Mouse (Mus musculus): ENCODE data around the gene Maf. TPM values are rescaled to one million over a fixed set of nuclear protein-coding genes. Genes with fewer than 3 reads are reported as not detected.
A peak's percentile ranks its signal among the peaks of the same experiment; 100 is the strongest.

Gene Maf
- polyA plus RNA-seq (2012; rRNA removed), result 16.7 and 23.5 TPM in 2 replicates

- DNase-seq (ENCODE audit: low spot score), result peak; percentile 71
Measured at GRCm38 (mm10) chr8:115707731-115708590, at the start of gene Maf. Gene Maf (minus strand): TSS chr8:115707794.

GRCm38 (mm10) chr8:115756965-115757364, 49.4 kb upstream of the Maf start:
- DNase-seq (ENCODE audit: low spot score), result no peak

GRCm38 (mm10) chr8:115756027-115756426, 48.4 kb upstream of the Maf start:
- DNase-seq (ENCODE audit: low spot score), result no peak

- DNase-seq (ENCODE audit: low spot score), result no peak
Measured at GRCm38 (mm10) chr8:115754694-115755093, 47.1 kb upstream of the Maf start.

GRCm38 (mm10) chr8:115753801-115754200, 46.2 kb upstream of the Maf start:
- DNase-seq (ENCODE audit: low spot score), result no peak

GRCm38 (mm10) chr8:115747426-115747825, 39.8 kb upstream of the Maf start:
- no peak for DNase-seq (ENCODE audit: low spot score)

- no peak for DNase-seq (ENCODE audit: low spot score)
Measured at GRCm38 (mm10) chr8:115745648-115746047, 38.1 kb upstream of the Maf start.

GRCm38 (mm10) chr8:115743441-115743840, 35.8 kb upstream of the Maf start:
- DNase-seq (ENCODE audit: low spot score), result no peak

- DNase-seq (ENCODE audit: low spot score), result no peak
Measured at GRCm38 (mm10) chr8:115742646-115743045, 35.1 kb upstream of the Maf start.

- no peak for DNase-seq (ENCODE audit: low spot score)
Measured at GRCm38 (mm10) chr8:115741964-115742363, 34.4 kb upstream of the Maf start.

- DNase-seq (ENCODE audit: low spot score), result no peak
Measured at GRCm38 (mm10) chr8:115739756-115740155, 32.2 kb upstream of the Maf start.

- DNase-seq (ENCODE audit: low spot score), result no peak
Measured at GRCm38 (mm10) chr8:115732401-115732800, 24.8 kb upstream of the Maf start.

GRCm38 (mm10) chr8:115726807-115727206, 19.2 kb upstream of the Maf start:
- DNase-seq (ENCODE audit: low spot score), result no peak

- DNase-seq (ENCODE audit: low spot score), result no peak
Measured at GRCm38 (mm10) chr8:115726231-115726630, 18.6 kb upstream of the Maf start.

- no peak for DNase-seq (ENCODE audit: low spot score)
Measured at GRCm38 (mm10) chr8:115719126-115719525, 11.5 kb upstream of the Maf start.

GRCm38 (mm10) chr8:115718621-115719020, 11.0 kb upstream of the Maf start:
- DNase-seq (ENCODE audit: low spot score), result no peak

- no peak for DNase-seq (ENCODE audit: low spot score)
Measured at GRCm38 (mm10) chr8:115715262-115715661, 7.7 kb upstream of the Maf start.

- DNase-seq (ENCODE audit: low spot score), result no peak
Measured at GRCm38 (mm10) chr8:115711106-115711505, 3.5 kb upstream of the Maf start.

- DNase-seq (ENCODE audit: low spot score), result no peak
Measured at GRCm38 (mm10) chr8:115709931-115710330, 2.3 kb upstream of the Maf start.

GRCm38 (mm10) chr8:115708936-115709780, 1.6 kb upstream of the Maf start:
- DNase-seq (ENCODE audit: low spot score), result peak; percentile 44

- peak; percentile 74 for DNase-seq (ENCODE audit: low spot score)
Measured at GRCm38 (mm10) chr8:115706861-115707730, 498 bp downstream of the Maf start.

GRCm38 (mm10) chr8:115706411-115706860, 1.2 kb downstream of the Maf start:
- DNase-seq (ENCODE audit: low spot score), result peak; percentile 47
